ENCODE assay signal across 9 mouse cellular contexts in genomic region chr8:86273811-86274210, GRCm38 (mm10).
DNase-seq lines count a peak whose midpoint lies in the region; ATAC-seq and TF ChIP-seq lines count a peak whose summit lies in the region.
"Had no signal": no experiment of that assay in that cellular context is flagged by ENCODE, and none has a peak within 500 bp of the region (broad histone marks: within the 10 kb centered on the region; RNA-seq: fewer than 3 reads in every experiment).

No protein-coding gene starts in this region.

- no peaks in the 10 kb centered on the region for H3K27me3 ChIP-seq in embryonic facial prominence, embryonic 15.5 days
- H3K27me3 ChIP-seq in midbrain, embryonic 12.5 days, result no peaks in the 10 kb centered on the region

- H3K27ac ChIP-seq in embryonic facial prominence, embryonic 15.5 days (replicated peaks), result no peak overlapping the region
- peak overlapping the region; percentile 79 for H3K27ac ChIP-seq in layer of hippocampus, adult 2 months
- no peak overlapping the region for H3K27ac ChIP-seq in midbrain, embryonic 12.5 days (replicated peaks)

- no peak overlapping the region for H3K4me2 ChIP-seq in embryonic facial prominence, embryonic 15.5 days (replicated peaks)
- no peak overlapping the region for H3K4me2 ChIP-seq in midbrain, embryonic 12.5 days (replicated peaks)

- WGBS in embryonic facial prominence, embryonic 15.5 days, result 29% methylated on average over 3 of the region's 3 CpGs
- WGBS in midbrain, embryonic 12.5 days, result 36% methylated on average over 3 of the region's 3 CpGs

- TF ChIP-seq CTCF in brain, embryonic 14.5 days (IDR thresholded peaks at IDR 0.05; ENCODE audit: borderline replicate concordance, extremely low read depth, insufficient read depth, insufficient read length), result no peak
- no peak for TF ChIP-seq CTCF in layer of hippocampus, adult 2 months (conservative IDR thresholded peaks at IDR 0.05)

- H3K4me1 ChIP-seq in embryonic facial prominence, embryonic 15.5 days, result no peaks in the 10 kb centered on the region
- H3K4me1 ChIP-seq in midbrain, embryonic 12.5 days, result peaks cover 10% of the 10 kb centered on the region

- ATAC-seq in embryonic facial prominence, embryonic 15.5 days (ENCODE audit: insufficient number of reproducible peaks, low FRiP score, low TSS enrichment, low read depth), result peak; percentile 57; the same call in 1 of the 2 replicates
- ATAC-seq in midbrain, embryonic 12.5 days (ENCODE audit: low FRiP score, low read depth), result 0 out of 2 replicates have a peak, but pooled peaks have one; percentile 34
- no peak for ATAC-seq in activated CD4-positive, CD25-positive, alpha-beta regulatory T cell, adult 4 months
- ATAC-seq in megakaryocyte progenitor cell, adult 5-6 weeks (replicated peaks; ENCODE audit: poor library complexity), result no peak

- DNase-seq in brain, embryonic 14.5 days (ENCODE audit: low read depth), result peak; percentile 85
- peak; percentile 41 to 77 for DNase-seq in layer of hippocampus, adult 2 months (ENCODE audit: low spot score in 2 of 2)
- DNase-seq in heart, adult 8-10 months (ENCODE audit: low spot score), result no peak
- no peak for DNase-seq in thymus, postnatal 10 days (ENCODE audit: low spot score in 2 of 2)
- DNase-seq: gastrocnemius, postnatal 25 days had no signal

- no peaks in the 10 kb centered on the region for H3K36me3 ChIP-seq in embryonic facial prominence, embryonic 15.5 days
- H3K36me3 ChIP-seq in midbrain, embryonic 12.5 days, result no peaks in the 10 kb centered on the region

- H3K9ac ChIP-seq in embryonic facial prominence, embryonic 15.5 days, result no peak overlapping the region
- no peak overlapping the region for H3K9ac ChIP-seq in midbrain, embryonic 12.5 days (replicated peaks)

- no peak for TF ChIP-seq POLR2A in brain, embryonic 14.5 days (IDR thresholded peaks at IDR 0.05; ENCODE audit: borderline replicate concordance, extremely low read depth, insufficient read depth, insufficient read length, poor library complexity, severe bottlenecking)

- no peaks in the 10 kb centered on the region for H3K9me3 ChIP-seq in embryonic facial prominence, embryonic 15.5 days (replicated peaks)
- no peaks in the 10 kb centered on the region for H3K9me3 ChIP-seq in midbrain, embryonic 12.5 days

- H3K4me3 ChIP-seq in embryonic facial prominence, embryonic 15.5 days (replicated peaks), result no peak overlapping the region
- no peak overlapping the region for H3K4me3 ChIP-seq in layer of hippocampus, adult 2 months
- no peak overlapping the region for H3K4me3 ChIP-seq in midbrain, embryonic 12.5 days

Comparison
In these comparisons a context has a peak if more than half of its experiments do, and no peak if none do; other contexts are left out.
1. DNase-seq: peak in brain, embryonic 14.5 days (single experiment) and layer of hippocampus, adult 2 months (2 of 2); none in heart, adult 8-10 months (single experiment) and thymus, postnatal 10 days (0 of 2).
2. ATAC-seq: peak in embryonic facial prominence, embryonic 15.5 days (single experiment) and midbrain, embryonic 12.5 days (single experiment); none in activated CD4-positive, CD25-positive, alpha-beta regulatory T cell, adult 4 months (single experiment) and megakaryocyte progenitor cell, adult 5-6 weeks (single experiment).